Mouse (Mus musculus): ENCODE results near the gene Olfr1427. TPM values are rescaled to one million over a fixed set of nuclear protein-coding genes. Genes with fewer than 3 reads are reported as not detected.

Gene Olfr1427
- polyA plus RNA-seq (2011; ENCODE audit: insufficient read depth, insufficient read length, low replicate concordance, missing spikeins): not detected in 2 replicates

DNA sequence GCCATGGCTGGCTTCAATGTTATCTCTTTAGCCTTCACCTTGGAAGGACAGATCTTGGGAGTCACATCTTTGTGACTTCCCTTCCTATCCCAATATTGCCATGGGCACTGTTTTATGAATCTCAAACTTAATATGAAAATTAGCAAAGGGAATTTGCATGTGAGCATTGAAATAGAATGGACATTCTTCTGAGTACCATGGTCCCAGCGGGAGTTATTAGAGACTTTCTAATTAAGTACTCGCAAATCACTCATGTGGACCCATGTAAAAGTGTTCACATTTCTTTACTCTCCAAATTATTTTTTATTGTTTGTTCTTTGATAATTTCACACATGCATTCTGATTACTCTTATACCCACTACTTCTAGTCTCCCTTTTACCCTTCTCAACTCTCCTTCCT, at the start of gene Olfr1427:
TSS of gene Olfr1427 (minus strand) at position 101 of the 400 bp plus-strand sequence.
- Histone ChIP-seq H3K4me1 (ENCODE audit: control insufficient read depth, insufficient read depth, low read length) (no peaks in the 10 kb centered on the region), H3K4me3 (replicated peaks; ENCODE audit: control insufficient read depth, low read depth, low read length) (no peak within 1 kb of the TSS), H3K27ac (ENCODE audit: control insufficient read depth, insufficient read depth, low read depth, low read length, poor library complexity) (no peak within 1 kb of the TSS)
- WGBS: 86% methylated on average over 2 of the region's 2 CpGs
- no peak for TF ChIP-seq POLR2A (IDR thresholded peaks at IDR 0.05; ENCODE audit: borderline replicate concordance, control insufficient read depth, low read depth, low read length)
- TF ChIP-seq CTCF (IDR thresholded peaks at IDR 0.05; ENCODE audit: control insufficient read depth, insufficient read depth, low read length): no peak

- 83% methylated on average over 3 of the region's 3 CpGs for WGBS
- no peak overlapping the region for H3K4me3 ChIP-seq (replicated peaks; ENCODE audit: control insufficient read depth, low read depth, low read length)
- no peak for TF ChIP-seq POLR2A (IDR thresholded peaks at IDR 0.05; ENCODE audit: borderline replicate concordance, control insufficient read depth, low read depth, low read length)
- TF ChIP-seq CTCF (IDR thresholded peaks at IDR 0.05; ENCODE audit: control insufficient read depth, insufficient read depth, low read length): no peak
- no peaks in the 10 kb centered on the region for H3K4me1 ChIP-seq (ENCODE audit: control insufficient read depth, insufficient read depth, low read length)
- no peak overlapping the region for H3K27ac ChIP-seq (ENCODE audit: control insufficient read depth, insufficient read depth, low read depth, low read length, poor library complexity)
These were observed 42.3 kb upstream of the Olfr1427 start for GRCm38 (mm10) chr19:12145452-12145851.

DNA sequence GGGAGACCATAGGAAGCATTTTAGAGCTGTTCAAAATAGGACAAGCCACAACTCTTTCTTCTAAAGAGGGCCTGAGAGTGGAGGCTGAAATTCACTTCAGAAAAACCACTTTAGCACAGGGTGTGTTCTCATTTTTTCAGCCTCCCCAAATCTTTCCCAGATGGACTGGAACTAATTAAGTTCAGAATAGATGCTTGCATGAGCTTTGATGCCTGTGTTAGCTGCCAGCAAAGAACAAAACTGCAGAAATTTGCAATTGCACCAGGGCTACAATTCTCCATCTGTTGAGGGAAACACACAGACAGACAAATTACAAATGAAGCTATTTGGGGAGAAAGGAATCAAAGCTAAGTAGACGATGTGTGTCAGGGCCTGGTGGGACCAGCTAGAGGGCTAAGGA, 40.2 kb upstream of the Olfr1427 start:
- no peak overlapping the region for H3K27ac ChIP-seq (ENCODE audit: control insufficient read depth, insufficient read depth, low read depth, low read length, poor library complexity)
- WGBS: 86% methylated on average over 1 of the region's 1 CpGs
- no peaks in the 10 kb centered on the region for H3K4me1 ChIP-seq (ENCODE audit: control insufficient read depth, insufficient read depth, low read length)
- H3K4me3 ChIP-seq (replicated peaks; ENCODE audit: control insufficient read depth, low read depth, low read length): no peak overlapping the region
- TF ChIP-seq POLR2A (IDR thresholded peaks at IDR 0.05; ENCODE audit: borderline replicate concordance, control insufficient read depth, low read depth, low read length) (no peak), CTCF (IDR thresholded peaks at IDR 0.05; ENCODE audit: control insufficient read depth, insufficient read depth, low read length) (no peak)

- TF ChIP-seq POLR2A (IDR thresholded peaks at IDR 0.05; ENCODE audit: borderline replicate concordance, control insufficient read depth, low read depth, low read length): no peak
- TF ChIP-seq CTCF (IDR thresholded peaks at IDR 0.05; ENCODE audit: control insufficient read depth, insufficient read depth, low read length): no peak
- Histone ChIP-seq H3K27ac (ENCODE audit: control insufficient read depth, insufficient read depth, low read depth, low read length, poor library complexity) (no peak overlapping the region), H3K4me1 (ENCODE audit: control insufficient read depth, insufficient read depth, low read length) (no peaks in the 10 kb centered on the region), H3K4me3 (replicated peaks; ENCODE audit: control insufficient read depth, low read depth, low read length) (no peak overlapping the region)
- WGBS: 27% methylated on average over 2 of the region's 2 CpGs
These were observed 31.2 kb upstream of the Olfr1427 start for GRCm38 (mm10) chr19:12134289-12134688.

GRCm38 (mm10) chr19:12123103-12123502, 20.0 kb upstream of the Olfr1427 start, which contains the start of gene Olfr76:
Gene Olfr76 (minus strand): TSS chr19:12123203.
- H3K4me3 ChIP-seq (replicated peaks; ENCODE audit: control insufficient read depth, low read depth, low read length): no peak within 1 kb of the TSS
- no peak for TF ChIP-seq POLR2A (IDR thresholded peaks at IDR 0.05; ENCODE audit: borderline replicate concordance, control insufficient read depth, low read depth, low read length)
- no peak for TF ChIP-seq CTCF (IDR thresholded peaks at IDR 0.05; ENCODE audit: control insufficient read depth, insufficient read depth, low read length)
- H3K4me1 ChIP-seq (ENCODE audit: control insufficient read depth, insufficient read depth, low read length): no peaks in the 10 kb centered on the region
- no peak within 1 kb of the TSS for H3K27ac ChIP-seq (ENCODE audit: control insufficient read depth, insufficient read depth, low read depth, low read length, poor library complexity)
- 71% methylated on average over 3 of the region's 3 CpGs for WGBS

DNA sequence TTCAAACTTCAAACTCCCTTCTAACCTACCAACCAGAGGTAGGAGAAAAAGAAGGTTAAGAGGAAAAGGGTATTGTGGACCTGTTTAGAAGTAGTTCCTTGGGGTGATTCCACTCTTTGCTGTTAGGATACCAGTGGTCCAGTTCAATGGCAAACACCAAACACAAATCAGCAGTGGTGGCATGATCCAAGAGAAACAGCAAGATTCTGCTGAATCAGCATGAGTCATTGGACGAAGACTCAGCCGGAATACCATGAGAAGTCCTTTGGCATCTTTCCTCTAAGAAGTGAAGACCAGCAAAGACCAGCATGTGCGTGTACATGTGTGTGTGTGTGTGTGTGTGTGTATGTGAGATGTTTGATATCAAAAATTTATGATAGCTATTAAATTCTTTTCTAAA, 13.3 kb upstream of the Olfr1427 start:
- WGBS: 81% methylated on average over 3 of the region's 3 CpGs
- Histone ChIP-seq H3K4me1 (ENCODE audit: control insufficient read depth, insufficient read depth, low read length) (no peaks in the 10 kb centered on the region), H3K27ac (ENCODE audit: control insufficient read depth, insufficient read depth, low read depth, low read length, poor library complexity) (no peak overlapping the region), H3K4me3 (replicated peaks; ENCODE audit: control insufficient read depth, low read depth, low read length) (no peak overlapping the region)
- TF ChIP-seq POLR2A (IDR thresholded peaks at IDR 0.05; ENCODE audit: borderline replicate concordance, control insufficient read depth, low read depth, low read length) (no peak), CTCF (IDR thresholded peaks at IDR 0.05; ENCODE audit: control insufficient read depth, insufficient read depth, low read length) (no peak)

GRCm38 (mm10) chr19:12115797-12116196, 12.7 kb upstream of the Olfr1427 start, which contains the start of gene Olfr1428:
Gene Olfr1428 (minus strand): TSS chr19:12115897.
- H3K27ac ChIP-seq (ENCODE audit: control insufficient read depth, insufficient read depth, low read depth, low read length, poor library complexity): no peak within 1 kb of the TSS
- TF ChIP-seq POLR2A (IDR thresholded peaks at IDR 0.05; ENCODE audit: borderline replicate concordance, control insufficient read depth, low read depth, low read length): no peak
- TF ChIP-seq CTCF (IDR thresholded peaks at IDR 0.05; ENCODE audit: control insufficient read depth, insufficient read depth, low read length): no peak
- no peaks in the 10 kb centered on the region for H3K4me1 ChIP-seq (ENCODE audit: control insufficient read depth, insufficient read depth, low read length)
- WGBS: 58% methylated on average over 1 of the region's 1 CpGs
- no peak within 1 kb of the TSS for H3K4me3 ChIP-seq (replicated peaks; ENCODE audit: control insufficient read depth, low read depth, low read length)

DNA sequence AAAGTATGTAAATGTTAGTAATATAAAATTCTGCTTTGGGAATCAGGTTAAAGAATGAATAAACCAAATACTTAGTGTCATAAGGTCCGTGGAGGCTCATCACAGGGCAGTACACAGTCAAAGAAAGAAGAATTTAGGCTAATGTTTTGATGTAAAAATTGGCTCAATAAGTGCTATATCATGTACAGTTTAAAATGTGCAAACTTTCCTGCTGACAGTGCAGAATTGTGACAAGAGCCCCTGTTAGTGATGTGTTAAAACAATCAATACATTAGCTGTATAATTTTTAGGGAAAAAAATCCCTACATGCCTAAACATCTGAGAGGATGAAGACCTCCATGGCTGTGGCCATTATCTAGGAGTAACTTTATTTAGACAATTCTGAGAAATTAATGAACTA, 10.7 kb upstream of the Olfr1427 start:
- H3K4me1 ChIP-seq (ENCODE audit: control insufficient read depth, insufficient read depth, low read length): no peaks in the 10 kb centered on the region
- H3K27ac ChIP-seq (ENCODE audit: control insufficient read depth, insufficient read depth, low read depth, low read length, poor library complexity): no peak overlapping the region
- TF ChIP-seq CTCF (IDR thresholded peaks at IDR 0.05; ENCODE audit: control insufficient read depth, insufficient read depth, low read length) (no peak), POLR2A (IDR thresholded peaks at IDR 0.05; ENCODE audit: borderline replicate concordance, control insufficient read depth, low read depth, low read length) (no peak)
- no peak overlapping the region for H3K4me3 ChIP-seq (replicated peaks; ENCODE audit: control insufficient read depth, low read depth, low read length)
- WGBS: 37% methylated on average over 1 of the region's 1 CpGs

DNA sequence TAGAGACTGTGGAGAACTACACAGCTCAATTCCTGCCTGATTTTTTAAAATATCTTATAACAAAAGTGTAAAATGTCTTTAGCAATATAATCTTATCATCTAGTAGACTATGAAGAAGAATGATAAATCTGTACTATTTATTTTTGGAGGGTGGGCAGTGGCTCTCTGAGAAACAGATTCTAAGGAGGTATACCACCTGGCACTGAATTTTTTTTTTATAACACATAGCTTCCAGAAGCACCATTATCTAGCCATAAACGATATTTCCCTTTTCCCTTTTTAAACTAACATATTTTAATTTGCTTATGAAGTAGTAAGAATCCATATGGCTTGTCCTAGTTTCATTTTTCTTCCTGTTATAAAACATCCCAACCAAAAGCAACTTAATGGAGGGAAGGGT, 1.4 kb upstream of the Olfr1427 start:
- 49% methylated on average over 1 of the region's 1 CpGs for WGBS
- TF ChIP-seq CTCF (IDR thresholded peaks at IDR 0.05; ENCODE audit: control insufficient read depth, insufficient read depth, low read length): no peak
- no peaks in the 10 kb centered on the region for H3K4me1 ChIP-seq (ENCODE audit: control insufficient read depth, insufficient read depth, low read length)

More for the DNA sequence above, 1.4 kb upstream of the Olfr1427 start:
- H3K4me3 ChIP-seq (replicated peaks; ENCODE audit: control insufficient read depth, low read depth, low read length): no peak overlapping the region
- H3K27ac ChIP-seq (ENCODE audit: control insufficient read depth, insufficient read depth, low read depth, low read length, poor library complexity): no peak overlapping the region
